Mouse (Mus musculus) hindbrain, embryonic 14.5 days (tissue): ENCODE results near the gene Rps10. TPM values are rescaled to one million over a fixed set of nuclear protein-coding genes. Genes with fewer than 3 reads are reported as not detected.
"Not testable (repeated sequence)": the region's sequence is repeated elsewhere in the genome, so short reads cannot be mapped to it uniquely, and the experiment has no call there.

Experiments used
- ATAC-seq: fragments of 200-750 bp; cut with Nextera tagmentation; 2 replicates; pipeline ENCODE4 v1.8.0; 2017; ENCODE audit warnings: moderate number of reproducible peaks, mild to moderate bottlenecking, moderate TSS enrichment, moderate library complexity; ENCODE audit not compliant: low FRiP score
- DNase-seq: peaks from one replicate; pipeline ENCODE4 v3.0.0-alpha.2; 2015; ENCODE audit warnings: low spot score
- H3K27ac ChIP-seq: fragments of 300-500 bp; sonication (generic); 2 replicates; pipeline ENCODE4 v1.5.1; 2014; ENCODE audit warnings: mild to moderate bottlenecking, moderate library complexity
- H3K27me3 ChIP-seq: fragments of 300-500 bp; sonication (generic); 2 replicates; pipeline ENCODE4 v1.6.1; 2014; ENCODE audit warnings: mild to moderate bottlenecking, low read length, mixed read lengths; ENCODE audit not compliant: control insufficient read depth, insufficient read depth
- H3K36me3 ChIP-seq: fragments of 300-500 bp; sonication (generic); replicated peaks from 2 replicates; pipeline ENCODE4 v1.6.1; 2014; ENCODE audit not compliant: control insufficient read depth, insufficient read depth
- H3K4me1 ChIP-seq: fragments of 300-500 bp; sonication (generic); replicated peaks from 2 replicates; pipeline ENCODE4 v1.6.1; 2014; ENCODE audit warnings: antibody characterized with exemption, low read length, mixed read lengths; ENCODE audit not compliant: control insufficient read depth, insufficient read depth
- H3K4me2 ChIP-seq: fragments of 300-500 bp; sonication (generic); replicated peaks from 2 replicates; pipeline ENCODE4 v1.6.1; 2014; ENCODE audit warnings: mild to moderate bottlenecking, moderate library complexity
- H3K4me3 ChIP-seq: fragments of 300-500 bp; sonication (generic); replicated peaks from 2 replicates; pipeline ENCODE4 v1.5.1; 2014; ENCODE audit warnings: mild to moderate bottlenecking, low read length
- H3K9ac ChIP-seq: fragments of 300-500 bp; sonication (generic); 2 replicates; pipeline ENCODE4 v1.6.1; 2014
- H3K9me3 ChIP-seq: fragments of 300-500 bp; sonication (generic); 2 replicates; pipeline ENCODE4 v1.6.1; 2016; ENCODE audit warnings: low read length; ENCODE audit not compliant: control insufficient read depth
- WGBS: fragments of 180-500 bp; shearing (Covaris S2); extraction: QIAGEN DNeasy Blood & Tissue Kit; methylation state at CpG from one replicate; pipeline ENCODE4 v1.1.7; 2014; 5-methylcytosine and 5-hydroxymethylcytosine counted together
- polyA plus RNA-seq: library from polyadenylated mRNA; unstranded; fragments of >200 nt; fragmentation: Nextera tagmentation; extraction: Ambion mirVana; gene quantifications from 2 replicates; pipeline ENCODE4 v1.2.1, GENCODE M21; 2014

The Rps10 gene
- polyA plus RNA-seq, 1 experiment from 2014 or later, result 624 TPM

DNA sequence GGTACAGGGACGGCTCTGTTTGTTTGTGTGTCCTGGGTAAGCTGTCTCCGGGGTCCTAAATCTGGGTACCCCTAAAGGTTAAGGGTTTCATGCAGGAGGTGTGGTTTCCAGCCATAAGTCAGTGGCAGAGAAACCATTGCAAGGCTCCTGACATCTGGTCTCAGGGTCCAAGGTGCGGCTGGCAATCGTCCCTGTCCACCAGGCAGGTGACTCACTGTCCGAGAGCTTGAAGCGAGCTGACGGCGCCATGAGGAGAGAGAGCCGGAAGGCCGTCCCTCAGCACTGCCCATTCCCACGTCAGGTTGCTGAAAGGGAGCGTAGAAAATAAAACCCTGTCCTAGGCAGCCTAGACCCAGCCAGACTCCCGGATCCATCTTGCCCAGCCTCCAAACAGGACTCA lies 14.1 kb upstream of the Rps10 start:
- H3K9ac ChIP-seq, result no peak overlapping the region
- H3K4me1 ChIP-seq, result peaks cover 5% of the 10 kb centered on the region; the same call in 1 of the 2 replicates
- H3K36me3 ChIP-seq, result no peaks in the 10 kb centered on the region
- no peak overlapping the region for H3K27ac ChIP-seq
- ATAC-seq (no peak), DNase-seq (no peak)
- no peak overlapping the region for H3K4me2 ChIP-seq
- no peak overlapping the region for H3K4me3 ChIP-seq
- no peaks in the 10 kb centered on the region for H3K9me3 ChIP-seq
- WGBS, result 83% methylated on average over 13 of the region's 13 CpGs
- H3K27me3 ChIP-seq, result no peaks in the 10 kb centered on the region

DNA sequence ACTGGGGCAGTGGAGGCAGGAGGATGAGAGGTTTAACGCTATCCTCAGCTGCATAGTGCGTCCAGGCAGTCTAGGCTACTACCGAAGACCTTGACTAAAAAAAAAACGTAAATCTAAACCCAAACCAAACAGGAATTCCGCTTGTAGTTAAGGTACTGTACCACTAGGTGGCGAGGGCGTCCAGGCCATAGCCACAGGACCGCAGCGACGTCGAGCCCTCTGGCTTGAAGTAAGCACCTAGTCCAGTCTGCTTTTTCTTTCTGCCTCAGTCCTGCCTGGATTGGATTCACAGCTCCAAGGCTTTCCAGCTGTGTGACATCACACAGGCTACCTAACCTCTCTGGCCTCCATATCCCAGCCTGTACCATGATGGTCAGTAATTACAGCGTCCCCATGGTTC lies 13.7 kb upstream of the Rps10 start:
- Histone ChIP-seq H3K4me2 (no peak overlapping the region), H3K36me3 (no peaks in the 10 kb centered on the region), H3K4me1 (peaks cover 5% of the 10 kb centered on the region; the same call in 1 of the 2 replicates), H3K9me3 (no peaks in the 10 kb centered on the region), H3K9ac (no peak overlapping the region), H3K27me3 (no peaks in the 10 kb centered on the region), H3K27ac (no peak overlapping the region), H3K4me3 (no peak overlapping the region)
- WGBS, result 13% methylated on average over 12 of the region's 12 CpGs
- no peak for ATAC-seq
- peak; percentile 61 for DNase-seq

DNA sequence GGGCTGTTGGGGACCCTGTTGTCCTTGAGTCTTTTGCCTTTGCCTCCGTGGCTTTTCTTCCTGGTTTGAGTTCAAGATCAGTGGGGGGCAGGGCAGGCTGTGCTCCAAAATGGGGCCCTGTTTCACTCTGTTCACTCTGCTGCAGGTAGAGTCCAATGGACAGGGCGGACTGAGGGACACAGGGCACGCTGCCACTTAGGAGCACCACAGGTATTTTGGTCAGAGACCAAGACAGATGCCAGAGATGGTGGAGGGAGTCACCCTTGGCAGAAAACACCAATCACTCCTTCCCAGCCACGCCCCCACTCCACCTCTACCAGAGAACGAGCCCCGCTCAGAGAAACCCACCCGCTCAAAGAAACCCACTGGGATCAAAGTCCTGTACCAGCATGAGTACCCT lies 9.3 kb upstream of the Rps10 start:
- DNase-seq, result no peak
- no peak for ATAC-seq
- WGBS, result 59% methylated on average over 7 of the region's 7 CpGs

DNA sequence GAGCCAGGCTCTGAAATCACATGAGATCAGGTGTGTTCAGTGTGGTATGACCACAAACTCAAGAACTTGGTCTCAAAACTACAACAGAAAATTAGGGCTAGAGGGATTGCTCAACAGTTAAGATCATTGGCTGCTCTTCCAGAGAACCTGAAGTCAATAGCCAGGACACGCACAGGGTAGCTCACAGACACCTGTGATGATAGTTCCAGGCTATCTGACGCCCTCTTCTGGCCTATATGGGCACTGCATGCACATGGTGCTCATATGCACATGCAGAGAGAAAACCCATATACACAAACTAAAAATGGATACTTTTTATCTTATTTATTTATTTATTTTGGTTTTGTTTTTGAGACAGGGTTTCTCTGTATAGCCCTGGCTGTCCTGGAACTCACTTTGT lies 8.1 kb upstream of the Rps10 start:
- H3K27ac ChIP-seq, result no peak overlapping the region
- no peak overlapping the region for H3K9ac ChIP-seq
- no peak for DNase-seq
- no peaks in the 10 kb centered on the region for H3K27me3 ChIP-seq
- WGBS, result 41% methylated on average over 2 of the region's 2 CpGs
- no peak for ATAC-seq
- peaks cover 5% of the 10 kb centered on the region; the same call in 1 of the 2 replicates for H3K4me1 ChIP-seq
- H3K9me3 ChIP-seq, result no peaks in the 10 kb centered on the region
- H3K4me3 ChIP-seq, result no peak overlapping the region
- no peak overlapping the region for H3K4me2 ChIP-seq
- H3K36me3 ChIP-seq, result no peaks in the 10 kb centered on the region

More for the DNA sequence above, 9.3 kb upstream of the Rps10 start:
- Histone ChIP-seq H3K9me3 (no peaks in the 10 kb centered on the region), H3K9ac (no peak overlapping the region), H3K36me3 (no peaks in the 10 kb centered on the region), H3K4me2 (no peak overlapping the region), H3K27ac (no peak overlapping the region), H3K27me3 (no peaks in the 10 kb centered on the region), H3K4me3 (no peak overlapping the region), H3K4me1 (peaks cover 5% of the 10 kb centered on the region; the same call in 1 of the 2 replicates)

DNA sequence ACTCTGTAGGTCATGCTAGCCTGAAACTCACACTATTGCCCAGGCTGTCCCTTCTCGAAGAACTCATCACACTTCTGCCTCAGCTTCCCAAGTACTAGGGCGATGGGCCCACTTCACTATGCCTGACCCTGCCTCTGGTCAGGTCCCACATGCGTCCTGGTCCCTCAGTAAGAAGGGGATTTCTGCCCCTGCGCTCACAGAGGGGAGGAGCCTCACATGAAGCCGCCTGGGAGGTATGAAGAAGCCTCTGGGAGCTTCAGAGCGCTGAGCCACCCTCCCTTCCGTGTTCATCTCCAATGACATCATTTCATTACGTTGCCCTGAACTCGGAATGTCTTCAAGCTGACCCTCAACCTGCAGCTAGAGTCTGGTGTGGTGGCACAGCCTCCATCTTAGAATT lies 7.3 kb upstream of the Rps10 start:
- Histone ChIP-seq H3K4me1 (peaks cover 5% of the 10 kb centered on the region; the same call in 1 of the 2 replicates), H3K36me3 (no peaks in the 10 kb centered on the region), H3K4me2 (no peak overlapping the region), H3K27ac (peak overlapping the region; percentile 73), H3K4me3 (no peak overlapping the region), H3K9me3 (no peaks in the 10 kb centered on the region), H3K9ac (no peak overlapping the region), H3K27me3 (no peaks in the 10 kb centered on the region)
- WGBS, result 86% methylated on average over 9 of the region's 9 CpGs
- ATAC-seq, result no peak
- DNase-seq, result no peak

DNA sequence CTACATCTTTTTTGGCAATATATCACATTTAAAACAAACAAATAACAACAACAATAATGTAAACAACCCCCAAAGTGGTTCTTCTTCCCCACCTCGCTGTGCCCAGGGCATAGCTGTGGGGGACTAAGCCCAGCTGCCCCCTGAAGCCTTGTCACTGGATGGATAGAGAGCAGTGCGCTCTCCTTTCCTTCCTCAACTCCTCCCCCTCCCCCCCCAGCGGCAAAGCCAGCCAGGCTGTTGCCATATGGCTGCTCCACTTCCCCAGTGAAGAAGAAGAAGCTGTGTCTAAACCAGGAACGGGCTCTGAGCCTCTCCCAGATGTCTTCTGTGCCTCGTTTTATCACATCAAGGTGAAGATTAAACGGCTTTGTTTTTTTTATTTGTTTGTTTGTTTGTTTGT lies 6.6 kb upstream of the Rps10 start:
- ATAC-seq (no peak), DNase-seq (no peak)
- no peaks in the 10 kb centered on the region for H3K27me3 ChIP-seq
- H3K4me2 ChIP-seq, result peak overlapping the region; percentile 6
- H3K9me3 ChIP-seq, result no peaks in the 10 kb centered on the region
- WGBS, result 31% methylated on average over 6 of the region's 6 CpGs
- peak overlapping the region; percentile 73 for H3K27ac ChIP-seq
- H3K9ac ChIP-seq, result no peak overlapping the region
- H3K4me3 ChIP-seq, result no peak overlapping the region
- peaks cover 5% of the 10 kb centered on the region; the same call in 1 of the 2 replicates for H3K4me1 ChIP-seq
- H3K36me3 ChIP-seq, result no peaks in the 10 kb centered on the region

DNA sequence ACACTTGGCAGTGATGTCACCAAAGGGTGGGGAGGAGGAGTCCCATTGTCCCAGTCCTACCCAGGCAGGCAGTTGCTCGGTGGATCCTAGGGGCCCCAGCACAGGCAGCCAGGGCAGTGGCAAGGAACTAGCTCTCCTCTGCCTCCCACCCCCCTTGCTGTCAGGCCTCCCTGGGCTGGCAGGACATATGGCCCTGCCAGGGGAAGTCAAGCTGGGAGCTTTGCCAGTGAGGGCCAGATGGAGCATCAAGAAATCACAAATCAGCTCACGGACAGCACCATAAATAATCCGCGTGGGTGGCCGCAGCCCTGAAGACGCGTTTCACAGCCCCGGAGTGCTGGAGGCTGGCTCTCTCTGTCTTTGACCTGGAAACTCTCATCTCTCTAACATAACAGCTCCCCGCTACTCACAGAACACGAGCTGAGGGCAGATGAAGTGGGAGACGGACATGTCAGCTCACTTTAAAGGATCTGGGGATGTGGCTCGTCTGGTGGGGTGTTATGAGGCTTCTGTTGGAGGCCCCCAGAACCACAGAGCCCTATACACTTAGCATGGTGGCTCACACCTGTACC lies 6.1 kb upstream of the Rps10 start:
- peak; percentile 87 for ATAC-seq
- Histone ChIP-seq H3K27ac (peak overlapping the region; percentile 73), H3K9me3 (no peaks in the 10 kb centered on the region), H3K4me3 (no peak overlapping the region), H3K36me3 (no peaks in the 10 kb centered on the region), H3K4me2 (peak overlapping the region; percentile 6), H3K27me3 (no peaks in the 10 kb centered on the region), H3K4me1 (peaks cover 5% of the 10 kb centered on the region; the same call in 1 of the 2 replicates), H3K9ac (peak overlapping the region; percentile 31; the same call in 1 of the 2 replicates)
- peak; percentile 72 for DNase-seq
- WGBS, result 7% methylated on average over 12 of the region's 12 CpGs

DNA sequence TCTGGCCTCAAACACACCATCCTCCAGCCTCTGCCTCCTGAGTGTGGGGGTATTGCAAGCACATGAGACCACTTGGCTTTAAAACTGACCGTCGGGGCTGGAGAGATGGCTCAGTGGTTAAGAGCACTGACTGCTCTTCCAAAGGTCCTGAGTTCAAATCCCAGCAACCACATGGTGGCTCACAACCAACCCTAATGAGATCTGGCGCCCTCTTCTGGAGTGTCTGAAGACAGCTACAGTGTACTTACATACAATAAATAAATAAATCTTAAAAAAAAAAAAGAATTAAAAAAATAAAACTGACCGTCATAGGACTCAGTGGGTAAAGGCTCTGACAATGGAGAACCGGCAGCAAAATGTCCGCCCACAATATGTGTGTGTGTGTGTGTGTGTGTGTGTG lies 3.4 kb upstream of the Rps10 start:
- DNase-seq, H3K4me3 ChIP-seq, H3K9me3 ChIP-seq, H3K4me2 ChIP-seq, H3K27ac ChIP-seq, H3K27me3 ChIP-seq, H3K36me3 ChIP-seq, ATAC-seq, H3K9ac ChIP-seq: not testable (repeated sequence)
- WGBS, result 92% methylated on average over 6 of the region's 6 CpGs
- peaks cover 13% of the 10 kb centered on the region for H3K4me1 ChIP-seq

DNA sequence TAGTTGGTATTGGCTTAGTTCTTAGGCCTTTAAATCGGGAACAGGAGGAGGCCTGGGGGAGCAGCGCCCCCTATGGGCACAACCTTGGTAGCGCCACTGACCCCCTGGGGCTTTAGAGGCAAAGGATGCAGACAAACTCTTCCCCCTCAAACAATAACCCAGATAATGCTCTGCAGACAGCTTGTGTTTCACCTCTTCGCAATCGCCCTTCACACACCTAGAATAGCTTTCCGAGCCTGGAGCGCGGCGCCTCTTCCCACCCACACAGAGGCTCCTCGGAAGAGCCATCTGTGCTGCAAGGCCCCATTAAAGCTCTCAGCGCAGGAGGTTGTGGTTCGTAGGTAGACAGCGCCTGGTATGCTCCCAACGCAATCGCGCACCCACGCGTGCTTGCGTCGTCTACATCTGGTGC lies 2.5 kb upstream of the Rps10 start:
- Histone ChIP-seq H3K9ac (no peak overlapping the region), H3K4me2 (no peak overlapping the region), H3K9me3 (no peaks in the 10 kb centered on the region), H3K27ac (no peak overlapping the region), H3K4me3 (no peak overlapping the region), H3K36me3 (peaks cover 2% of the 10 kb centered on the region; the same call in 1 of the 2 replicates), H3K4me1 (peaks cover 20% of the 10 kb centered on the region), H3K27me3 (no peaks in the 10 kb centered on the region)
- DNase-seq (no peak), ATAC-seq (no peak)
- 76% methylated on average over 20 of the region's 20 CpGs for WGBS

DNA sequence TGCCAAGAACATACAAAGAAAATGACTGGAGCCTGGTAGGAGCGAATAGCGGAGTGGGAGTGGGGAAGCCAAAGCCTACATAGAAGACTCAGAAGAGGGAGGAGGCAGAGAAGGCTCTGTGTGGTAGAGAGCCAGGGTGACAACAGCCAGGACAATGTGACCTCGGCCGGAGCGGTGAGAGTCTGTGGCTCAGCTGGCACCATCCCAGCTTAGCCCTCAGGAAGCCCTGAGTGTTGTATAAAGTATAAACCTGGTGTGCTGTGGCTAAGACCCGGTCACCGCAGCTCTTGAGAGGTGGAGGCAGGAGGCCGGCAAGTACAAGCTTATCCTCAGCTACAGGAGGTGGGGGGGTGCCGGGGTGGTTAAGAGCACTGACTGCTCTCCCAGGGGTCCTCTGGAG lies 864 bp upstream of the Rps10 start:
- DNase-seq (no peak), ATAC-seq (no peak)
- no peak overlapping the region for H3K4me2 ChIP-seq
- H3K27ac ChIP-seq, result no peak overlapping the region
- peaks cover 22% of the 10 kb centered on the region for H3K4me1 ChIP-seq
- no peak overlapping the region for H3K9ac ChIP-seq
- H3K36me3 ChIP-seq, result peaks cover 18% of the 10 kb centered on the region
- H3K4me3 ChIP-seq, result no peak overlapping the region
- WGBS, result 68% methylated on average over 9 of the region's 9 CpGs
- no peaks in the 10 kb centered on the region for H3K9me3 ChIP-seq
- H3K27me3 ChIP-seq, result no peaks in the 10 kb centered on the region
